Mouse (Mus musculus): ENCODE results near the gene Hspb2.

Gene Hspb2

GRCm38 (mm10) chr9:50714188-50714587 lies 38.0 kb downstream of the Hspb2 start:
- no peak for DNase-seq (ENCODE audit: extremely low spot score, low spot score)

GRCm38 (mm10) chr9:50711337-50711736 lies 40.8 kb downstream of the Hspb2 start:
- DNase-seq (ENCODE audit: extremely low spot score, low spot score), result no peak

- no peak for DNase-seq (ENCODE audit: extremely low spot score, low spot score)
These were observed 43.0 kb downstream of the Hspb2 start for GRCm38 (mm10) chr9:50709108-50709507.

- no peak for DNase-seq (ENCODE audit: extremely low spot score, low spot score)
These were observed 47.2 kb downstream of the Hspb2 start for GRCm38 (mm10) chr9:50704907-50705306.

Data from neural tube, embryonic 10.5 days (tissue).